Mouse (Mus musculus): Measurements from ENCODE around the gene Atrx. TPM values are rescaled to one million over a fixed set of nuclear protein-coding genes. Genes with fewer than 3 reads are reported as not detected.

Gene Atrx
- total RNA-seq, 2 experiments from 2014 or later, result 61.6 to 70.0 TPM

- no peak for DNase-seq
- intact Hi-C loops (cut with DNase I), result no loop called here
These were observed 134.3 kb downstream of the Atrx start for GRCm38 (mm10) chrX:105794806-105795403.

- DNase-seq, result no peak
These were observed 155.9 kb downstream of the Atrx start for GRCm38 (mm10) chrX:105773281-105773680.

GRCm38 (mm10) chrX:105767932-105768331 lies 161.3 kb downstream of the Atrx start:
- intact Hi-C loops (cut with DNase I), result no loop called here

More at GRCm38 (mm10) chrX:105773281-105773680, 155.9 kb downstream of the Atrx start:
- intact Hi-C loops (cut with DNase I), result no loop called here

GRCm38 (mm10) chrX:105767177-105767764 lies 161.9 kb downstream of the Atrx start:
- intact Hi-C loops (cut with DNase I), result no loop called here

More at GRCm38 (mm10) chrX:105767932-105768331, 161.3 kb downstream of the Atrx start:
- no peak for DNase-seq

GRCm38 (mm10) chrX:105766013-105766412 lies 163.2 kb downstream of the Atrx start:
- DNase-seq, result no peak
- intact Hi-C loops (cut with DNase I), result no loop called here

More at GRCm38 (mm10) chrX:105767177-105767764, 161.9 kb downstream of the Atrx start:
- no peak for DNase-seq

GRCm38 (mm10) chrX:105765005-105765706 lies 164.0 kb downstream of the Atrx start:
- intact Hi-C loops (cut with DNase I), result no loop called here
- no peak for DNase-seq

GRCm38 (mm10) chrX:105764162-105765004 lies 164.8 kb downstream of the Atrx start, which contains the start of gene Fgf16:
Gene Fgf16 (plus strand): TSS chrX:105764279.
- intact Hi-C loops (cut with DNase I), result no loop called here
- peak in 1 of 2 experiments; percentile 40 for DNase-seq

- peak; percentile 27 to 43 for DNase-seq
- intact Hi-C loops (cut with DNase I), result no loop called here
These were observed 165.6 kb downstream of the Atrx start for GRCm38 (mm10) chrX:105763612-105764011.

- peak in 1 of 2 experiments; percentile 22 for DNase-seq
- intact Hi-C loops (cut with DNase I), result no loop called here
These were observed 166.2 kb downstream of the Atrx start for GRCm38 (mm10) chrX:105762847-105763527.

Other genes starting within 250 kb of the Atrx start
- 10 to 100 TPM in 1 of 2 experiments, 1 to 10 TPM in 1; 9.7 to 19.5 TPM for gene Fgf16, start 165.1 kb downstream of the Atrx start, total RNA-seq (2021)
- 10 to 100 TPM; 38.7 to 54.0 TPM for gene Magt1, start 82.5 kb upstream of the Atrx start, total RNA-seq (2021)
- gene Cox7b, start 86.3 kb upstream of the Atrx start, total RNA-seq (2021), result 1,000 to 10,000 TPM; 1,680 to 1,775 TPM
- gene Atp7a, start 97.9 kb upstream of the Atrx start, total RNA-seq (2021), result 10 to 100 TPM in 1 of 2 experiments, 1 to 10 TPM in 1; 7.5 to 10.5 TPM
- 1 to 10 TPM; 1.4 to 1.7 TPM for gene Tlr13, start 213.8 kb upstream of the Atrx start, total RNA-seq (2021)